Mouse (Mus musculus): Measurements from ENCODE around the gene 2210418O10Rik. TPM values are rescaled to one million over a fixed set of nuclear protein-coding genes. Genes with fewer than 3 reads are reported as not detected.
"Not testable (repeated sequence)": the region's sequence is repeated elsewhere in the genome, so short reads cannot be mapped to it uniquely, and the experiment has no call there.

Gene 2210418O10Rik
- polyA plus RNA-seq (2016; fragmentation: Nextera tagmentation; extraction: Ambion mirVana) = 8.4 and 13.7 TPM in 2 replicates

DNA sequence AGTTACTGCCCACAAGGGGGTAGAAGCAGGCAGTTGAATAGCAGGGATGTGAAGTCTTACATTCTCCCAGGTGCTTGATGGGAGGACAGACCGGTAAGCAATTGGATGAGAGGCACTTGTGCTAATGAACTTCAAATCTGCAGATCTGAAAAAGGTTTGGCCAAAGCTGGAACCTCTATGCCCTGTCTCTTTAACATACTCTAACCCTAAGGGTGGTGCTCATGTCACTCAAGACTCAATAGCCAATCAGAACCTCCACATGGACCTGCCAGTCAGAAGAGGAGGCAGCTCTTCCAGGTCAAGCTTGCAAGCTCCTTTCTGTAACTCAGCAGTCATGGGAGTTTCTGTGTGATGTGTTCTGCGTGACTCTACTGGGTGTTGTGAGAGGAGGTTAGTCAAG, at the start of gene 2210418O10Rik:
TSS of gene 2210418O10Rik (plus strand) at position 301 of the 400 bp plus-strand sequence.
- WGBS = no CpG with 5 or more reads among the region's 2 CpGs
- not testable (repeated sequence) for H3K36me3 ChIP-seq (replicated peaks); H3K27ac ChIP-seq (replicated peaks); H3K4me3 ChIP-seq; DNase-seq (ENCODE audit: low spot score); H3K9me3 ChIP-seq; H3K27me3 ChIP-seq (replicated peaks; ENCODE audit: low read depth, poor library complexity, severe bottlenecking); H3K4me1 ChIP-seq

DNA sequence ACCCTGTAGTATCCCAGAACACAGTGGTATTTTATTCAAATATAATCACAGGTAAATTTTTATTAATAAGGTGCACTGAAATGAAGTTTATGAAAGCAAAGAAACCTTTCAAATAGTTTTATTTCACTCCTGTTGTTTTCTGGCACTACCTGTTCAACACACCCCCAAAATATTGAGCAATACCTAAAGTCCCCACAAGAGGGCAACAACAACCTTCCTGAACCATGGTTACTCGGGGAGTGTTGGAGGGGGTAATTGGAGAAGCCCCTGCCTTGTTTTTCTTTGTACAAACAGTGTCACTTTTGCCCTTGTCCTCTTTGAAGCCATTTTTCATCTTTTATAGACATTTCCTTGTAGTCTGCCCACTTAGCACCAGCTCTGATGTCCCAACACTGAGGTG, 22.1 kb downstream of the 2210418O10Rik start:
- not testable (repeated sequence) for H3K36me3 ChIP-seq (replicated peaks); H3K4me3 ChIP-seq; H3K9me3 ChIP-seq; H3K4me1 ChIP-seq; H3K27me3 ChIP-seq (replicated peaks; ENCODE audit: low read depth, poor library complexity, severe bottlenecking); DNase-seq (ENCODE audit: low spot score); H3K27ac ChIP-seq (replicated peaks)
- no CpG with 5 or more reads among the region's 1 CpGs for WGBS

Other genes with a start within 250 kb of the 2210418O10Rik start
- gene Gm2004, start 76.7 kb upstream of the 2210418O10Rik start, polyA plus RNA-seq (2016; fragmentation: Nextera tagmentation; extraction: Ambion mirVana) = 1.8 and 3.1 TPM in 2 replicates
- gene Gm11009, start 92.9 kb downstream of the 2210418O10Rik start, polyA plus RNA-seq (2016; fragmentation: Nextera tagmentation; extraction: Ambion mirVana) = not detected in 2 replicates
- 11.2 and 11.5 TPM in 2 replicates for gene Gm14435, start 197.0 kb downstream of the 2210418O10Rik start, polyA plus RNA-seq (2016; fragmentation: Nextera tagmentation; extraction: Ambion mirVana)

Measured in embryonic facial prominence, embryonic 10.5 days (tissue).